Mouse (Mus musculus) intestine, postnatal 0 days (tissue): Measurements from ENCODE around the gene Il1rl2. TPM values are rescaled to one million over a fixed set of nuclear protein-coding genes. Genes with fewer than 3 reads are reported as not detected.

Experiments
- ATAC-seq: fragments of 200-750 bp; cut with Nextera tagmentation; 2 replicates; pipeline ENCODE4 v1.8.0; 2017; ENCODE audit warnings: mild to moderate bottlenecking, moderate TSS enrichment, moderate library complexity
- H3K27ac ChIP-seq: fragments of 300-500 bp; sonication (generic); 2 replicates; pipeline ENCODE4 v1.5.1; 2014; ENCODE audit warnings: mild to moderate bottlenecking, low read depth, low read length, moderate library complexity
- H3K27me3 ChIP-seq: fragments of 300-500 bp; sonication (generic); replicated peaks from 2 replicates; pipeline ENCODE4 v1.6.1; 2014; ENCODE audit warnings: low read length, mixed read lengths; ENCODE audit not compliant: control insufficient read depth, insufficient read depth
- H3K36me3 ChIP-seq: fragments of 300-500 bp; sonication (generic); 2 replicates; pipeline ENCODE4 v1.6.1; 2014; ENCODE audit warnings: mild to moderate bottlenecking, moderate library complexity; ENCODE audit not compliant: control insufficient read depth, insufficient read depth
- H3K4me1 ChIP-seq: fragments of 300-500 bp; sonication (generic); replicated peaks from 2 replicates; pipeline ENCODE4 v1.6.1; 2014; ENCODE audit warnings: antibody characterized with exemption, low read length, mixed read lengths; ENCODE audit not compliant: control insufficient read depth, insufficient read depth
- H3K4me2 ChIP-seq: fragments of 300-500 bp; sonication (generic); replicated peaks from 2 replicates; pipeline ENCODE4 v1.6.1; 2014; ENCODE audit warnings: low read depth, mild to moderate bottlenecking, moderate library complexity
- H3K4me3 ChIP-seq: fragments of 300-500 bp; sonication (generic); 2 replicates; pipeline ENCODE4 v1.5.1; 2014; ENCODE audit warnings: low read depth, low read length
- H3K9ac ChIP-seq: fragments of 300-500 bp; sonication (generic); 2 replicates; pipeline ENCODE4 v1.6.1; 2014; ENCODE audit warnings: mild to moderate bottlenecking, low read depth, low read length
- H3K9me3 ChIP-seq: fragments of 300-500 bp; sonication (generic); 2 replicates; pipeline ENCODE4 v1.6.1; 2016; ENCODE audit warnings: mixed run types; ENCODE audit not compliant: control insufficient read depth
- CTCF ChIP-seq: sonication (generic); IDR thresholded peaks from 2 replicates; pipeline ENCODE4 v1.5.1; 2016; ENCODE audit warnings: low read depth, mild to moderate bottlenecking, control low read depth, antibody characterized with exemption, moderate library complexity
- WGBS: fragments of 180-500 bp; shearing (Covaris S2); extraction: QIAGEN DNeasy Blood & Tissue Kit; methylation state at CpG from one replicate; pipeline ENCODE4 v1.1.7; 2014; 5-methylcytosine and 5-hydroxymethylcytosine counted together
- polyA plus RNA-seq: library from polyadenylated mRNA; unstranded; fragments of >200 nt; fragmentation: Nextera tagmentation; extraction: Ambion mirVana; gene quantifications from 2 replicates; pipeline ENCODE4 v1.2.1, GENCODE M21; 2015

The Il1rl2 gene
- polyA plus RNA-seq: 3.1 and 3.3 TPM in 2 replicates

GRCm38 (mm10) chr1:40324457-40324856 is at the start of gene Il1rl2:
Gene Il1rl2 (plus strand): TSS chr1:40324610.
- WGBS: 57% methylated on average over 6 of the region's 6 CpGs
- 0 out of 2 replicates have a peak, but pooled peaks cover 8% of the 10 kb centered on the region for H3K27me3 ChIP-seq
- no peak for TF ChIP-seq CTCF
- H3K4me2 ChIP-seq: peak within 1 kb of the TSS; percentile 74
- H3K36me3 ChIP-seq: no peaks in the 10 kb centered on the region
- no peaks in the 10 kb centered on the region for H3K9me3 ChIP-seq
- H3K4me1 ChIP-seq: peaks cover 6% of the 10 kb centered on the region; the same call in 1 of the 2 replicates
- no peak within 1 kb of the TSS for H3K27ac ChIP-seq
- no peak for ATAC-seq
- peak within 1 kb of the TSS; percentile 42 for H3K9ac ChIP-seq
- peak within 1 kb of the TSS; percentile 41 for H3K4me3 ChIP-seq

- Histone ChIP-seq H3K4me2 (no peak overlapping the region), H3K4me1 (no peaks in the 10 kb centered on the region), H3K27me3 (no peaks in the 10 kb centered on the region), H3K9me3 (no peaks in the 10 kb centered on the region), H3K27ac (peak overlapping the region; percentile 50; the same call in 1 of the 2 replicates), H3K36me3 (no peaks in the 10 kb centered on the region), H3K4me3 (no peak overlapping the region), H3K9ac (no peak overlapping the region)
- TF ChIP-seq CTCF: no peak
- ATAC-seq: no peak
- 62% methylated on average over 10 of the region's 10 CpGs for WGBS
These were observed 49.0 kb upstream of the Il1rl2 start for GRCm38 (mm10) chr1:40275285-40276013.

DNA sequence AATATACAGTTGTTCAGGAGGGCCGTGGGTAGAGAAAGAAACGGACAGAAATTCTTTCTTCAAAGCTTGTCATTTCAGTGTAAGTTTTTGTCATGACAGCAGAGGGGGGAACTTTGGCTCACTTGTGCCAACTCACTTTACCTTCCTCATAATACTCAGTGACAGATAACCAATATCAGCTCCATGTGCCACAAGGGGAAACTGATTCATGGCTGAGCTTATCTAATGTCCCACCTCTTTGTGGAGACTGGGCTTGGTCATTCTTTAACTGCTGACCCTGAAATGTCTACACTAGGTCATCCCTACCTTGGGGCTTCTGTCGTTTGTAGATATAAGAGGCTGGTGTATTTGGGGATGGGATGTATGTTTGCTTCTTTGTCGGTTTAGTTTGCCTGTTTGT is 46.5 kb upstream of the Il1rl2 start:
- no peaks in the 10 kb centered on the region for H3K4me1 ChIP-seq
- no peak overlapping the region for H3K27ac ChIP-seq
- H3K27me3 ChIP-seq: no peaks in the 10 kb centered on the region
- no peak overlapping the region for H3K4me2 ChIP-seq
- WGBS: 59% methylated on average over 4 of the region's 4 CpGs
- no peak overlapping the region for H3K9ac ChIP-seq
- TF ChIP-seq CTCF: no peak
- no peak overlapping the region for H3K4me3 ChIP-seq
- H3K36me3 ChIP-seq: no peaks in the 10 kb centered on the region
- ATAC-seq: no peak
- H3K9me3 ChIP-seq: no peaks in the 10 kb centered on the region

DNA sequence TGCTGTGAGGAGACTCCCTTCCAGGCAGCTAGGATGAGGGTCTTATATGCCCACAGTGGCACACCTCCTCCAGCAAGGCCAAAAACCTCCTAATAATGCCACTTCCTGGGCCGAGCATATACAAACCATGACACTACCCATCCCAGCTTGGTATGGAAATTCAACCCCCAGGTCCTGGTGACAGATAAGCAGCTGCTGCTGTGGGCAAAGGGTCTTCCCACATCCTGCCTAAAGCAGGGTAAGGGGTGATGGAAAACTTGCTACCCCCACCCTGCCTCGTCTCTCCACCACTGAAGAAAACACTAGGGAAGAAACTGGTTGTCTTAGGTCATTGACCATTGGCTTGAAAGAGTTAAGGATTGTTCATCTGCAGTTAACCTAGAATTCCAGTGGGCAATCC is 45.7 kb upstream of the Il1rl2 start:
- no peak for ATAC-seq
- WGBS: 90% methylated on average over 2 of the region's 2 CpGs
- Histone ChIP-seq H3K4me3 (no peak overlapping the region), H3K4me1 (no peaks in the 10 kb centered on the region), H3K4me2 (no peak overlapping the region), H3K27me3 (no peaks in the 10 kb centered on the region), H3K9me3 (no peaks in the 10 kb centered on the region), H3K27ac (no peak overlapping the region), H3K9ac (no peak overlapping the region), H3K36me3 (no peaks in the 10 kb centered on the region)
- TF ChIP-seq CTCF: no peak

DNA sequence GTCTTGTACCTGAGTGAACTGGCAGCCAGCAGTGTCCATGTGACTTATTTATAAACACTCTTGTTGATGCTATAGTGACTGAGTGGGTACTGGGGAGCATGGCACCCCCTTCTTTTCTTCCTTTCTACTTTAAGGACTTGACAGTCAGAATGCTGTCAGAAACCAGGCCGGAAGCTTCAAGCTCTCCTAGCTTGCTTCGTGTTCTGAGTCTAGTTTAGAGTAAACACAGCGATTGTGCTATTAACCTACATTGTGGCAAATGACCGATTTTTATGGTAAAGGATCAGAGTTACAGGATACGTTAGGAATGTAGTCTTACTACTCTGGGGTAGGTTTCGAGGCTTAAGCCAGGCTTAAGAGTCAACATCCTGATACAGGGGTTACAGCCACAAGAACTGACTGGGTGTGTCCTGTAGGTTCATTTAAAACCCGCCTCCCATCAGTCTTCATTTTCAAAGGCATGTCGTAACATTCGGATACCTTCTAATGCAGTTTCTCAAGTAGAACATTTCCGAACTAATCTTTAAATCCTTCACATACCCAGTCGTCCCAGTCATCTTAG is 45.1 kb upstream of the Il1rl2 start:
- Histone ChIP-seq H3K36me3 (no peaks in the 10 kb centered on the region), H3K27ac (no peak overlapping the region), H3K9ac (no peak overlapping the region), H3K4me1 (no peaks in the 10 kb centered on the region), H3K4me3 (no peak overlapping the region), H3K9me3 (no peaks in the 10 kb centered on the region), H3K4me2 (no peak overlapping the region), H3K27me3 (no peaks in the 10 kb centered on the region)
- WGBS: 48% methylated on average over 11 of the region's 11 CpGs
- no peak for TF ChIP-seq CTCF
- 0 out of 2 replicates have a peak, but pooled peaks have one; percentile 41 for ATAC-seq

DNA sequence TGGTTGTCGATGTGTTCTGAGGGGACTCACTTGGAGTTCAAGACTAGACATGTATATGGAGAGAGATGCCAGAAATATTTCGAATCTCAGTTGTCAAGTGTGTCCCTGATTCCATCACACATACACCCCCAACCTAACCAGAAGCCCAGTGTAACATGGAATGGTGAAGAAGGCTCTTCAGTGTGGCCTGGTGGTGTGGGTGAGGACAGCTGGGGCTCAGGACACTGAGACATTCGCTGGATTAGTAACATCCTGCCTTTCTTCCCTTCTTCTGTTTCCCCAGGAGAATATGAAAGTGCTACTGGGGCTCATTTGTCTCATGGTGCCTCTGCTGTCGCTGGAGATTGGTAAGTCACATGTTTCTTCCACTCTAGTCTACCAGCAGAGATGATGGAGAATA is 42.5 kb upstream of the Il1rl2 start:
- no peaks in the 10 kb centered on the region for H3K4me1 ChIP-seq
- H3K9ac ChIP-seq: no peak overlapping the region
- no peaks in the 10 kb centered on the region for H3K27me3 ChIP-seq
- no peak overlapping the region for H3K27ac ChIP-seq
- no peak overlapping the region for H3K4me2 ChIP-seq
- H3K4me3 ChIP-seq: no peak overlapping the region
- H3K9me3 ChIP-seq: no peaks in the 10 kb centered on the region
- ATAC-seq: no peak
- TF ChIP-seq CTCF: no peak
- WGBS: 74% methylated on average over 4 of the region's 4 CpGs
- H3K36me3 ChIP-seq: no peaks in the 10 kb centered on the region
